Mouse (Mus musculus) CH12F3 (cell line): ENCODE measurements around the gene Ighmbp2.
"Not testable (repeated sequence)": the region's sequence is repeated elsewhere in the genome, so short reads cannot be mapped to it uniquely, and the experiment has no call there.

Experiments used
- in situ Hi-C: fragments of 300-500 bp; cut with MboI; formaldehyde crosslinking; loops from 2 replicates; pipeline ENCODE4 v1.14.3; 2020; ENCODE audit warnings: low sequenced_read_pairs

The Ighmbp2 gene

GRCm38 (mm10) chr19:3289006-3289405 is 6.2 kb upstream of the Ighmbp2 start:
- in situ Hi-C loops, result no loop called here

DNA sequence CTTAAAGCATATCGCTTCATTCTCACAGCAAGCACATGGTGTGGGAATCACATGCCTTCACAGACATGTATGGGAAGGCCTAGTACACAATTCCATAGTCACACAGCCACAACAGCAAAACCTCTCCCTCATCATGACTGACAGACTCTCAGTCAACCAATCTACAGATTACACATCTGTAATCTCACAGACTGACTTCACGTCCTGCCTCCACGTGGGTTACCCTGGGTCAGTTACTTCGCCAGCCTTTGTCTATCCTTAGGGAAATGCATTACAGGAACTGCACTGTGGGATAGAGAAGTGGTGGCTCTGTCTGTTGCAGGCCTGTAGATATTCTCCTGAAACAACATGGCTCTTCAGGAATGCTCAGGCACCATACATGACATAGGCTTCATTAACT is 931 bp downstream of the Ighmbp2 start:
- in situ Hi-C loops, result no loop called here

DNA sequence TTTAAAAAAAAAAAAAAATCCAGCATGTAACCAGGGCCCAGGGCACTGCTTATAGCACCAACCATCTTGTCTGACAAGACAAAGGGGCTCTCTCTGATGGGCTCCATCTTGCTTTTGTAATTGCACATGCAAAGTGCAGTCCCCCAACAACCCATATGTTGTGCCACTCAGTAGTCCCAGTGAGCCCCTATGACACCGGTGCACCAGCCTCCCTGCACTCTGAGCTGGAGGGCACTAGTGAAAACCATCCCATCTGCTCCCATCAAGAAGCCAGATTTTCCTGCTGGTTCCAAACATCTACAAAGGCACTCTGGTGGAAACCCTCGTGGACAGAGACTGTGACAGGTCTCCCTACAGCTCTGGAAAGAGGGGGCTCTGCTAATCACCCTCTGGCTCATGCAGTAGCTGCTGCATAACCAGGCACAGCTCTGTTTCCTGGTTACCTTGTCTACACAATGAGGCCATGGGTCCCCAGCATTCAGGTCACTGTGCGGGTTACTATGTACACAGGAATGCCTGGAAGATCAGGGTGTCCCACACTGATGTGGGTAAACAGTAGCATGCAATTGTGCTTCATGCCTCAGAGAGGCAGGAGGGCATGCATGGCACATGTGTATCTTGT is 7.0 kb downstream of the Ighmbp2 start:
- in situ Hi-C loops, result no loop called here

DNA sequence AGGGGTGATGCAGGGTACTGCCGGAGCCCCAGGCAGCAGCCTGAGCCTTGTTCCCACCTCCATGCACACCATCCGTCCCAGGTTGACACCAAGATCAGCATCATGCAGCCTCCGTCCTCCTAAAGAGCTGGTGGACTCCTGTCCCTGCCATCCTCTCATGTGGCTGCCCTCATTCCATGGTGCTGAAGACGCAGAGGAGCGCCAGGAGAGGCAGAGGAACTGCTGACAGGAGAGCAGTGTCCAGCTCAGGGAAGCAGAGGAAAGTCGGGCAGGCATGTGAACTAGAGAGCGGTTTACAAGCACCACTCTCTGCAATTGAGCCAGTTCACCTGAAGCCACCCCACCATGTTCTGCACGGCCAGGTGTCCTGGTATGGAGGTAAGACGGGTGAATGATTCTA is 9.5 kb downstream of the Ighmbp2 start:
- in situ Hi-C loops, result no loop called here

- in situ Hi-C loops, result no loop called here
These were observed 11.5 kb downstream of the Ighmbp2 start for GRCm38 (mm10) chr19:3271366-3271765.

DNA sequence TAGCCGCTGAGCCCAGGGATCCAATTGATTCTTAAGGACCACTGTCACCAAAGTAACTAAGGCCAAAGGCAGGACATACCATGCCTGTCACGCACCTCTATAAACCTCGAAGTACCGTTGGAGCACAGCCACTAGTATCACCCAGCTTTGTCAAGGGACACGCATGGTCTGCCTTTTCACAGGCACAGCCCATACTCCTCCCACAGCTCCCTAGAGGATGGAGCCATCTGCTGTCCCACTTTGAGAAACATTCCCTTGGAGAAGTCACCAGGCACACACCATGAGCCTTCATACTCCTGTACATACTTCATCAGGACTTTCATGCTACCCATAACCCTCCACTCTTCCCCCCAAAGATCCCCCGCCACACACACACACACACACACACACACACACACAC is 13.0 kb downstream of the Ighmbp2 start:
- in situ Hi-C loops, result no loop called here

- in situ Hi-C loops, result no loop called here
These were observed 13.5 kb downstream of the Ighmbp2 start for GRCm38 (mm10) chr19:3269279-3269678.

- in situ Hi-C loops, result no loop called here
These were observed 14.4 kb downstream of the Ighmbp2 start for GRCm38 (mm10) chr19:3268218-3268980.

DNA sequence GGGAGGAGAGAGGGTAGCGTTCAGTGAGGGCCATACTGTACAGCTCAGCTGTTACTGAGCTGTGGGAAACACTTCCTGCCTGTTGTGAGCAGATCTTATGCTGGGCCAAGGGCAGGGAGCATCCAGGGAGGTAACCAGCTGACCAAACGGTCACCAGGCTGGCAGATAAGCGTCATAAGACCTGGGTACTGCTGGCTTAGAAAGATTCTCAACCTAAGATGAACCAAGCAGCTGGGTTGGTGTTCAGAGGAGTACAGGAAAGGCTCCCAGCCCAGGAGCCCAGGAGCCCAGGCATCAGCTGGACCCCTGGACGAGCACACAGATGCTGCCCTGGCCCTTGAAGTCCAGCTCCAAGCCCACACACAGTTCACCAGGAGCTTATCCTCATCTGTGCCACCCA is 15.5 kb downstream of the Ighmbp2 start:
- in situ Hi-C loops, result no loop called here

GRCm38 (mm10) chr19:3266676-3267075 is 16.1 kb downstream of the Ighmbp2 start:
- in situ Hi-C loops, result no loop called here

DNA sequence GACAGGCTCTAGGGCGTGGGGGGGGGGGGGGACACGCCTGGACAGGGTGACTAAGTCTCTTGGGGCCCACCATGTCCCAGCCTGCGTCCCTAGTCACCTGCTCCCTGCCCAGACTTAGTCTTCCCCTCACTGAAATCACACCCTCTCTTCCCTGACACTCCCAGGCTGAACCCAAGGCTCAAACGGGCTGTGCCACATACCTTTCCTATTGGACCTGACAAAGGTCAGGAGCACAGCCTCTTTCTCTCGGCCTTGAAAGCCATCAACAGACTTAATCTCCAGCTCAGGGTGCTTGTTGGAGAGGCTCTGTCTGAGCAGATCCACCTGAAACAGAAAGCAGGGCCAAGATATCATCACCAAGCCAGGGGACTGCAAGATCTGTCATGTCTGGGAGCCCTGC is 16.7 kb downstream of the Ighmbp2 start:
- in situ Hi-C loops, result no loop called here

GRCm38 (mm10) chr19:3265180-3265579 is 17.6 kb downstream of the Ighmbp2 start:
- in situ Hi-C loops, result no loop called here

DNA sequence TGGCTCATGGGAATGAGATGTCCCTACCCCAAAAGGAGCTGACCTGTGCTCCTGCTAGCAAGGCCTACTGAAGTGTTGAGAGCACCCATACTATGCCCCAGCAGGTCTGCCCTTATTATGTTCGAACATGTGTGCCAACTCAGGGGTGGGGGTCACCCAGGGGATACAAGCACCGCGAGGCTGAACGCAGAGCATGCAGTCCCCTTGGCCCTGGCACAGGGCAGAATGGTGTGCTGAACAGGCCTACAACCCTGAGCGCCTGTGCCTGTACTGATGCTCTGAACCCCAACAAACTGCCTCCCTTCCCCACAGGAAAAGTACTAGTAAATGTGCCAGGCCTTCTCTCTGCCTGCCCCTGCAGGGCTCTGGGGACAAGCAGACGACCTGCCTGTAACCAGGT is 18.5 kb downstream of the Ighmbp2 start:
- in situ Hi-C loops, result no loop called here

DNA sequence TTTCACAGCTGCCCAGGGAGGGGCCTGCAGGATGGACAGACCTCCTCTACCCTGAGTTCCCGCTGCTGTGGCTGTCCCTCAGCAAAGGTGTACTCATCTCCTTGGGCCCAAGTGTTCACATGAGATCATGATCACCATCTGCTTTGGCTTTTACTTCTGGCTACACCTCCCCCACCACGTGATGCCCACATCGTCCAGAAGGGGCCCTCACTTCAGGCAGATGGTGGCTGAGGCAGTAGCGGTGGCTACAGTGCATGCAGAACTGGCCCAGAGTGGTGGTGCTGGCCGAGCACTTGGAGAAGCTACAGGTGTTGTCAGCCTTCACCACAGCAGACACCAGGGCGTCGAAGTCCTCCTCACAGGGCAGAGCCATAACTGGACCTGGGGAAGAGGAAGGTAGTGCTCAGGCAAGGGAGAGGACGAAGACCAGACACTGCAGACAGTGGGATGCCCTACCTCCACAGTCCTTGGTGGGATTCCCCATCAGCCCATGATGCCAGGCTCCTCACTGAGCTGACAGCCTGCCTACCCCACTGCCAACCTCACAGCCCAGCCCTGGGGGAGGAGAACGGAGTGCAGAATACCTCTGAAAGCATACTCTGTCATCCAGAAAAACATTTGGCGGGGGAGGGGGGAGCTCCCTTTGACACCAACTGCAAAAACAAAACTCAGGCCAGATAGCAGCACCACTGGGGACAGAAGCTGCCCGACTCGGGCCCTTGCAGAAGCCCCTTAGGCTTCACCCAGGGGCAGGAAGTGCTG is 20.9 kb downstream of the Ighmbp2 start:
- in situ Hi-C loops, result no loop called here

- in situ Hi-C loops, result no loop called here
These were observed 21.5 kb downstream of the Ighmbp2 start for GRCm38 (mm10) chr19:3261336-3261735.

GRCm38 (mm10) chr19:3260591-3260990 is 22.2 kb downstream of the Ighmbp2 start:
- in situ Hi-C loops, result no loop called here

- in situ Hi-C loops, result no loop called here
These were observed 22.8 kb downstream of the Ighmbp2 start for GRCm38 (mm10) chr19:3260016-3260415.

- in situ Hi-C loops, result not testable (repeated sequence)
These were observed 57.6 kb downstream of the Ighmbp2 start for GRCm38 (mm10) chr19:3225261-3225660.

DNA sequence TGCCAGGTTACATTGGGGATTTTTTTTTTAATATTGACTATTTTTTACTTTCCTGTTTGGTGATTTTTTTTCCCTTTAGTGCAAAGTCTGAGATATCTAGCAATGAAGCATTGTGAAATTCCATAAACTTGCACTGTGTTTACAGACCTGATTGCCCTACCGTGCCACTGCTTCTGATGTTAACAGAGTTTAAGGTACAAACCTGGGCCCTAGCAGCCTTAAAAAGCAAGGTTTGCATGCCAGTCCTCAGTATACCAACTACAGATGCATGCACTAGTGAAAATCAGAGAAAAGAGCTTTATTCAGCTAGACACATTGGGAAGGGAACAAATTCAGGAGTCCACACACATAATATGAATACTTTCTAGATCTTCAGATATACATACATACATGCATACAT is 67.9 kb downstream of the Ighmbp2 start:
- in situ Hi-C loops, result not testable (repeated sequence)
